Mouse (Mus musculus) layer of hippocampus, postnatal 25 days (tissue): ENCODE results near the gene Grin2a. TPM values are rescaled to one million over a fixed set of nuclear protein-coding genes. Genes with fewer than 3 reads are reported as not detected.

Experiments used
- DNase-seq, 2 experiments: peaks; one replicate each; pipeline ENCODE4 v3.0.0; 2022; ENCODE audit warnings: mixed read lengths in 2 of 2, low spot score in 1 of 2; ENCODE audit errors: extremely low spot score in 1 of 2
- total RNA-seq, 2 experiments: library from RNA; stranded (reverse); gene quantifications; 2 replicates each; pipeline ENCODE4 v1.2.3; 2021

Gene Grin2a
- total RNA-seq, 2 experiments from 2014 or later, result 304 to 416 TPM

GRCm38 (mm10) chr16:9533564-9534332 lies 461.6 kb downstream of the Grin2a start:
- no peak for DNase-seq

DNA sequence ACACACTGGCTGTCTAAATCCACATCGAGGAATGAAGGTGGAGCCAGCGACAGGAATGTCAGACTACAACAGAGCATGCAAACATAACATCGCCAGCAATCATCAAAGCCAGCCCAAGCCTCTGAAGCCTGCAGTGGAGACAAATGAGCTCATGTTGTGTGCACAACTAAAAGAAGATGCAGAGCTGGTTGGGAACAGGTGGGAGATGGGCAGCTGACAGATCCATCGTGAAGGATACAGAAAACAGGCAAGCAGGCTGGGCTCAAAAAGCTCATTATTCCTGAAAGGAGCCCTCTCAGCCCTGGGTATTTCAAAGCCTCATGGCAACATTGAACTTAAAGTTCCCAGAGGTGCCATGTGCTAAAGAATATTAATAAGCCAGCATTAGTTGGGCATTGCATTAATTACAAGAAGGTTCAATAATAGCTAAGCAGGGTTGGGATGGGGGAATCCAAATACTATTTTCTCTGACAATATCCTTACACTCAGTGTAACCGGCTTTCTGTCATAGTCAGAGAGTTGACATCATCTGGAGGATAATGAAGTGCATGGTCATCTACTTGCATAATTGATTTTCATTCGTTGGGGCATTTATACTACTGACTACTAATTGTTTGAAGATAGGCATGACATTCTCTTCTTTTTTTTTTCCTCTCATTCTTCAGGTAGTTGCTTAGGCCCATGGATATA lies 462.4 kb downstream of the Grin2a start:
- no peak for DNase-seq

GRCm38 (mm10) chr16:9527214-9527613 lies 468.1 kb downstream of the Grin2a start:
- no peak for DNase-seq

GRCm38 (mm10) chr16:9523314-9523713 lies 472.0 kb downstream of the Grin2a start:
- DNase-seq, result no peak

Other genes with a start within 250 kb of the Grin2a start
- not detected for gene Rpl39l, start 174.7 kb upstream of the Grin2a start, total RNA-seq
- gene Atf7ip2, start 197.2 kb upstream of the Grin2a start, total RNA-seq, result not detected